Mouse (Mus musculus) forebrain, embryonic 11.5 days (tissue): ENCODE measurements at regions not wholly inside any gene's neighbourhood (a gene's known extent, or its start where the extent isn't known, plus 50 kb on each side); places are given as distances from the start of the nearest gene placed in this dataset.

Experiments used
- ATAC-seq: fragments of 200-750 bp; cut with Nextera tagmentation; replicated peaks from 2 replicates; pipeline ENCODE4 v1.8.0; 2017; ENCODE audit warnings: moderate TSS enrichment; ENCODE audit not compliant: low FRiP score
- DNase-seq: peaks from one replicate; pipeline ENCODE4 v3.0.0-alpha.2; 2017; ENCODE audit warnings: low spot score
- H3K27ac ChIP-seq: fragments of 300-500 bp; sonication (generic); 2 replicates; pipeline ENCODE4 v1.5.1; 2014; ENCODE audit warnings: low read depth, low read length
- H3K27me3 ChIP-seq: fragments of 300-500 bp; sonication (generic); 2 replicates; pipeline ENCODE4 v1.6.1; 2014; ENCODE audit warnings: mild to moderate bottlenecking, low read length, mixed read lengths; ENCODE audit not compliant: control insufficient read depth, insufficient read depth
- H3K36me3 ChIP-seq: fragments of 300-500 bp; sonication (generic); 2 replicates; pipeline ENCODE4 v1.6.1; 2014; ENCODE audit warnings: mild to moderate bottlenecking, low read length, moderate library complexity, mixed read lengths; ENCODE audit not compliant: control insufficient read depth, insufficient read depth
- H3K4me1 ChIP-seq: fragments of 300-500 bp; sonication (generic); replicated peaks from 2 replicates; pipeline ENCODE4 v1.6.1; 2014; ENCODE audit warnings: low read length, mixed read lengths; ENCODE audit not compliant: control insufficient read depth, insufficient read depth
- H3K4me2 ChIP-seq: fragments of 300-500 bp; sonication (generic); 2 replicates; pipeline ENCODE4 v1.6.1; 2014; ENCODE audit warnings: low read depth, mild to moderate bottlenecking, low read length, moderate library complexity, mixed read lengths; ENCODE audit not compliant: severe bottlenecking
- H3K4me3 ChIP-seq: fragments of 300-500 bp; sonication (generic); 2 replicates; pipeline ENCODE4 v1.5.1; 2014; ENCODE audit warnings: low read depth, low read length
- H3K9ac ChIP-seq: fragments of 300-500 bp; sonication (generic); 2 replicates; pipeline ENCODE4 v1.6.1; 2014; ENCODE audit warnings: low read length
- H3K9me3 ChIP-seq: fragments of 300-500 bp; sonication (generic); 2 replicates; pipeline ENCODE4 v1.6.1; 2016; ENCODE audit warnings: low read length, mixed read lengths; ENCODE audit not compliant: control insufficient read depth
- WGBS: fragments of 180-500 bp; shearing (Covaris S2); extraction: QIAGEN DNeasy Blood & Tissue Kit; methylation state at CpG from one replicate; pipeline ENCODE4 v1.1.7; 2014; 5-methylcytosine and 5-hydroxymethylcytosine counted together

- H3K36me3 ChIP-seq, result no peaks in the 10 kb centered on the region
- H3K4me3 ChIP-seq, result no peak overlapping the region
- no peak overlapping the region for H3K27ac ChIP-seq
- no peak overlapping the region for H3K9ac ChIP-seq
- H3K27me3 ChIP-seq, result no peaks in the 10 kb centered on the region
- no peaks in the 10 kb centered on the region for H3K9me3 ChIP-seq
- ATAC-seq (no peak), DNase-seq (no peak)
- 58% methylated on average over 14 of the region's 14 CpGs for WGBS
- H3K4me1 ChIP-seq, result no peaks in the 10 kb centered on the region
- no peak overlapping the region for H3K4me2 ChIP-seq
Observed at GRCm38 (mm10) chr1:77708202-77709020, 193.5 kb upstream of the Epha4 start.

GRCm38 (mm10) chr1:77695228-77696018 is 180.5 kb upstream of the Epha4 start:
- H3K36me3 ChIP-seq, result no peaks in the 10 kb centered on the region
- no peak overlapping the region for H3K9ac ChIP-seq
- no peaks in the 10 kb centered on the region for H3K9me3 ChIP-seq
- DNase-seq, result no peak
- no peak overlapping the region for H3K27ac ChIP-seq
- no peaks in the 10 kb centered on the region for H3K27me3 ChIP-seq
- no peak overlapping the region for H3K4me3 ChIP-seq
- no peak overlapping the region for H3K4me2 ChIP-seq
- no peaks in the 10 kb centered on the region for H3K4me1 ChIP-seq
- 88% methylated on average over 3 of the region's 3 CpGs for WGBS
- ATAC-seq, result no peak

GRCm38 (mm10) chr1:77663345-77663744 is 148.5 kb upstream of the Epha4 start:
- ATAC-seq, result no peak
- Histone ChIP-seq H3K27ac (no peak overlapping the region), H3K9ac (no peak overlapping the region), H3K4me2 (no peak overlapping the region), H3K27me3 (no peaks in the 10 kb centered on the region), H3K9me3 (no peaks in the 10 kb centered on the region), H3K4me1 (no peaks in the 10 kb centered on the region), H3K4me3 (no peak overlapping the region), H3K36me3 (no peaks in the 10 kb centered on the region)
- DNase-seq, result no peak
- WGBS, result 85% methylated on average over 7 of the region's 7 CpGs

- H3K4me2 ChIP-seq, result no peak overlapping the region
- ATAC-seq (no peak), DNase-seq (no peak)
- no peaks in the 10 kb centered on the region for H3K36me3 ChIP-seq
- no peaks in the 10 kb centered on the region for H3K4me1 ChIP-seq
- no peak overlapping the region for H3K27ac ChIP-seq
- H3K27me3 ChIP-seq, result no peaks in the 10 kb centered on the region
- H3K9ac ChIP-seq, result no peak overlapping the region
- H3K9me3 ChIP-seq, result no peaks in the 10 kb centered on the region
- no peak overlapping the region for H3K4me3 ChIP-seq
Observed at GRCm38 (mm10) chr1:77660436-77660835, 145.5 kb upstream of the Epha4 start.

GRCm38 (mm10) chr1:77637025-77637424 is 122.1 kb upstream of the Epha4 start:
- Histone ChIP-seq H3K27ac (no peak overlapping the region), H3K27me3 (no peaks in the 10 kb centered on the region), H3K4me1 (no peaks in the 10 kb centered on the region), H3K9ac (no peak overlapping the region), H3K4me3 (no peak overlapping the region), H3K9me3 (no peaks in the 10 kb centered on the region), H3K36me3 (no peaks in the 10 kb centered on the region), H3K4me2 (no peak overlapping the region)
- WGBS, result 96% methylated on average over 3 of the region's 3 CpGs
- ATAC-seq (no peak), DNase-seq (no peak)

- Histone ChIP-seq H3K36me3 (no peaks in the 10 kb centered on the region), H3K4me2 (peak overlapping the region; percentile 34; the same call in 1 of the 2 replicates), H3K9me3 (no peaks in the 10 kb centered on the region), H3K9ac (no peak overlapping the region), H3K4me3 (no peak overlapping the region), H3K27ac (peak overlapping the region; percentile 57; the same call in 1 of the 2 replicates), H3K27me3 (no peaks in the 10 kb centered on the region; the same call in 1 of the 2 replicates), H3K4me1 (peaks cover 6% of the 10 kb centered on the region; the same call in 1 of the 2 replicates)
- 20% methylated on average over 9 of the region's 9 CpGs for WGBS
- ATAC-seq, result peak; percentile 97
- DNase-seq, result peak; percentile 56
Observed at GRCm38 (mm10) chr1:77629496-77630281, 114.8 kb upstream of the Epha4 start.

GRCm38 (mm10) chr1:77628861-77629260 is 114.0 kb upstream of the Epha4 start:
- DNase-seq (no peak), ATAC-seq (0 out of 2 replicates have a peak, but pooled peaks have one; percentile 4)
- Histone ChIP-seq H3K9me3 (no peaks in the 10 kb centered on the region), H3K4me2 (no peak overlapping the region; the same call in 1 of the 2 replicates), H3K9ac (no peak overlapping the region), H3K27ac (peak overlapping the region; percentile 57; the same call in 1 of the 2 replicates), H3K27me3 (no peaks in the 10 kb centered on the region; the same call in 1 of the 2 replicates), H3K4me3 (no peak overlapping the region), H3K36me3 (no peaks in the 10 kb centered on the region), H3K4me1 (peaks cover 6% of the 10 kb centered on the region; the same call in 1 of the 2 replicates)
- WGBS, result 35% methylated on average over 4 of the region's 4 CpGs

GRCm38 (mm10) chr1:77617490-77617889 is 102.6 kb upstream of the Epha4 start:
- Histone ChIP-seq H3K4me1 (no peaks in the 10 kb centered on the region), H3K4me3 (no peak overlapping the region), H3K27me3 (no peaks in the 10 kb centered on the region), H3K36me3 (no peaks in the 10 kb centered on the region), H3K9ac (no peak overlapping the region), H3K9me3 (no peaks in the 10 kb centered on the region), H3K27ac (no peak overlapping the region), H3K4me2 (no peak overlapping the region)
- no peak for DNase-seq
- 51% methylated on average over 8 of the region's 8 CpGs for WGBS
- ATAC-seq, result no peak
